Mouse (Mus musculus) kidney, embryonic 14.5 days (tissue): ENCODE results near the gene Mtmr12. TPM values are rescaled to one million over a fixed set of nuclear protein-coding genes. Genes with fewer than 3 reads are reported as not detected.

Source experiments
- ATAC-seq: fragments of 200-750 bp; cut with Nextera tagmentation; 2 replicates; pipeline ENCODE4 v1.8.0; 2017; ENCODE audit warnings: moderate number of reproducible peaks, mild to moderate bottlenecking, moderate TSS enrichment, moderate library complexity; ENCODE audit not compliant: low FRiP score, low TSS enrichment
- H3K27ac ChIP-seq: fragments of 300-500 bp; sonication (generic); 2 replicates; pipeline ENCODE4 v1.5.1; 2014; ENCODE audit warnings: low read depth, mild to moderate bottlenecking, low read length, moderate library complexity, mixed read lengths
- H3K27me3 ChIP-seq: fragments of 300-500 bp; sonication (generic); 2 replicates; pipeline ENCODE4 v1.6.1; 2014; ENCODE audit warnings: mild to moderate bottlenecking, low read length; ENCODE audit not compliant: control insufficient read depth, insufficient read depth
- H3K36me3 ChIP-seq: fragments of 300-500 bp; sonication (generic); 2 replicates; pipeline ENCODE4 v1.6.1; 2014; ENCODE audit warnings: low read length, mixed read lengths; ENCODE audit not compliant: control insufficient read depth, insufficient read depth
- H3K4me1 ChIP-seq: fragments of 300-500 bp; sonication (generic); 2 replicates; pipeline ENCODE4 v1.6.1; 2014; ENCODE audit warnings: low read length, mixed read lengths; ENCODE audit not compliant: control insufficient read depth, insufficient read depth
- H3K4me2 ChIP-seq: fragments of 300-500 bp; sonication (generic); replicated peaks from 2 replicates; pipeline ENCODE4 v1.6.1; 2014; ENCODE audit warnings: low read depth, mild to moderate bottlenecking, low read length
- H3K4me3 ChIP-seq: fragments of 300-500 bp; sonication (generic); 2 replicates; pipeline ENCODE4 v1.5.1; 2014; ENCODE audit warnings: mild to moderate bottlenecking, low read length
- H3K9ac ChIP-seq: fragments of 300-500 bp; sonication (generic); 2 replicates; pipeline ENCODE4 v1.6.1; 2014; ENCODE audit warnings: low read depth, mild to moderate bottlenecking, low read length, moderate library complexity
- H3K9me3 ChIP-seq: fragments of 300-500 bp; sonication (generic); 2 replicates; pipeline ENCODE4 v1.6.1; 2016; ENCODE audit warnings: low read length; ENCODE audit not compliant: control insufficient read depth
- WGBS: fragments of 180-500 bp; shearing (Covaris S2); extraction: QIAGEN DNeasy Blood & Tissue Kit; methylation state at CpG from one replicate; pipeline ENCODE4 v1.1.7; 2014; 5-methylcytosine and 5-hydroxymethylcytosine counted together
- polyA plus RNA-seq: library from polyadenylated mRNA; unstranded; fragments of >200 nt; fragmentation: Nextera tagmentation; extraction: Ambion mirVana; gene quantifications from 2 replicates; pipeline ENCODE4 v1.2.1, GENCODE M21; 2014

The Mtmr12 gene
- polyA plus RNA-seq, 1 experiment from 2014 or later, result 25.4 TPM

GRCm38 (mm10) chr15:12229603-12230242 is 24.9 kb downstream of the Mtmr12 start:
- no peak for ATAC-seq

GRCm38 (mm10) chr15:12230243-12230935 is 25.6 kb downstream of the Mtmr12 start:
- no peaks in the 10 kb centered on the region for H3K9me3 ChIP-seq
- H3K4me2 ChIP-seq, result no peak overlapping the region
- H3K4me3 ChIP-seq, result no peak overlapping the region
- WGBS, result 63% methylated on average over 12 of the region's 12 CpGs
- peaks cover 7% of the 10 kb centered on the region; the same call in 1 of the 2 replicates for H3K36me3 ChIP-seq
- no peak for ATAC-seq
- H3K9ac ChIP-seq, result no peak overlapping the region
- no peaks in the 10 kb centered on the region for H3K27me3 ChIP-seq
- peaks cover 7% of the 10 kb centered on the region; the same call in 1 of the 2 replicates for H3K4me1 ChIP-seq
- no peak overlapping the region for H3K27ac ChIP-seq

More at GRCm38 (mm10) chr15:12229603-12230242, 24.9 kb downstream of the Mtmr12 start:
- Histone ChIP-seq H3K27me3 (no peaks in the 10 kb centered on the region), H3K4me1 (peaks cover 7% of the 10 kb centered on the region; the same call in 1 of the 2 replicates), H3K36me3 (peaks cover 7% of the 10 kb centered on the region; the same call in 1 of the 2 replicates), H3K27ac (no peak overlapping the region), H3K9me3 (no peaks in the 10 kb centered on the region), H3K9ac (no peak overlapping the region), H3K4me2 (no peak overlapping the region), H3K4me3 (no peak overlapping the region)
- WGBS, result 84% methylated on average over 10 of the region's 10 CpGs

GRCm38 (mm10) chr15:12231462-12231861 is 26.6 kb downstream of the Mtmr12 start:
- Histone ChIP-seq H3K27me3 (no peaks in the 10 kb centered on the region), H3K4me1 (peaks cover 7% of the 10 kb centered on the region; the same call in 1 of the 2 replicates), H3K9me3 (no peaks in the 10 kb centered on the region), H3K9ac (no peak overlapping the region), H3K36me3 (peaks cover 13% of the 10 kb centered on the region), H3K4me2 (no peak overlapping the region), H3K27ac (no peak overlapping the region), H3K4me3 (no peak overlapping the region)
- ATAC-seq, result no peak
- 85% methylated on average over 6 of the region's 6 CpGs for WGBS

GRCm38 (mm10) chr15:12232429-12232828 is 27.6 kb downstream of the Mtmr12 start:
- no peak overlapping the region for H3K4me2 ChIP-seq

GRCm38 (mm10) chr15:12233021-12233420 is 28.2 kb downstream of the Mtmr12 start:
- no peak overlapping the region for H3K27ac ChIP-seq
- peaks cover 17% of the 10 kb centered on the region for H3K36me3 ChIP-seq
- no peaks in the 10 kb centered on the region for H3K9me3 ChIP-seq
- no peak overlapping the region for H3K4me3 ChIP-seq
- H3K4me1 ChIP-seq, result peaks cover 7% of the 10 kb centered on the region; the same call in 1 of the 2 replicates
- ATAC-seq, result no peak
- no peak overlapping the region for H3K9ac ChIP-seq
- 68% methylated on average over 4 of the region's 4 CpGs for WGBS
- no peaks in the 10 kb centered on the region for H3K27me3 ChIP-seq
- no peak overlapping the region for H3K4me2 ChIP-seq

More at GRCm38 (mm10) chr15:12232429-12232828, 27.6 kb downstream of the Mtmr12 start:
- Histone ChIP-seq H3K27ac (no peak overlapping the region), H3K27me3 (no peaks in the 10 kb centered on the region), H3K4me3 (no peak overlapping the region), H3K9ac (no peak overlapping the region), H3K36me3 (peaks cover 13% of the 10 kb centered on the region), H3K4me1 (peaks cover 7% of the 10 kb centered on the region; the same call in 1 of the 2 replicates), H3K9me3 (no peaks in the 10 kb centered on the region)
- 64% methylated on average over 11 of the region's 11 CpGs for WGBS
- ATAC-seq, result 0 out of 2 replicates have a peak, but pooled peaks have one; percentile 26

- Histone ChIP-seq H3K27ac (no peak overlapping the region), H3K4me1 (peaks cover 3% of the 10 kb centered on the region; the same call in 1 of the 2 replicates), H3K27me3 (no peaks in the 10 kb centered on the region), H3K9ac (no peak overlapping the region), H3K9me3 (no peaks in the 10 kb centered on the region), H3K36me3 (peaks cover 37% of the 10 kb centered on the region), H3K4me3 (no peak overlapping the region), H3K4me2 (no peak overlapping the region)
- 40% methylated on average over 1 of the region's 1 CpGs for WGBS
- ATAC-seq, result no peak
Observed at GRCm38 (mm10) chr15:12235559-12235958, 30.7 kb downstream of the Mtmr12 start.

GRCm38 (mm10) chr15:12235983-12236382 is 31.2 kb downstream of the Mtmr12 start:
- Histone ChIP-seq H3K9ac (no peak overlapping the region), H3K4me1 (peaks cover 3% of the 10 kb centered on the region; the same call in 1 of the 2 replicates), H3K27ac (no peak overlapping the region), H3K27me3 (no peaks in the 10 kb centered on the region), H3K36me3 (peaks cover 37% of the 10 kb centered on the region), H3K9me3 (no peaks in the 10 kb centered on the region), H3K4me2 (no peak overlapping the region), H3K4me3 (no peak overlapping the region)
- ATAC-seq, result no peak
- WGBS, result 97% methylated on average over 4 of the region's 4 CpGs

- Histone ChIP-seq H3K4me2 (no peak overlapping the region), H3K9me3 (no peaks in the 10 kb centered on the region), H3K36me3 (peaks cover 35% of the 10 kb centered on the region), H3K4me1 (peaks cover 3% of the 10 kb centered on the region; the same call in 1 of the 2 replicates), H3K27ac (no peak overlapping the region), H3K27me3 (no peaks in the 10 kb centered on the region), H3K9ac (no peak overlapping the region), H3K4me3 (no peak overlapping the region)
- no peak for ATAC-seq
- 75% methylated on average over 2 of the region's 2 CpGs for WGBS
Observed at GRCm38 (mm10) chr15:12236961-12237360, 32.1 kb downstream of the Mtmr12 start.

- Histone ChIP-seq H3K36me3 (peaks cover 35% of the 10 kb centered on the region), H3K27me3 (no peaks in the 10 kb centered on the region), H3K4me2 (no peak overlapping the region), H3K4me3 (no peak overlapping the region), H3K27ac (no peak overlapping the region; the same call in 1 of the 2 replicates), H3K4me1 (no peaks in the 10 kb centered on the region), H3K9me3 (no peaks in the 10 kb centered on the region), H3K9ac (no peak overlapping the region)
- 71% methylated on average over 4 of the region's 4 CpGs for WGBS
- ATAC-seq, result no peak
Observed at GRCm38 (mm10) chr15:12237539-12237938, 32.7 kb downstream of the Mtmr12 start.
